Mouse (Mus musculus) thymus, postnatal 10 days (tissue): ENCODE results near the gene Lin7a.

Experiments used
- DNase-seq, 2 experiments: peaks; one replicate each; pipeline ENCODE4 v3.0.0; 2021; ENCODE audit warnings: low spot score in 2 of 2

The Lin7a gene

DNA sequence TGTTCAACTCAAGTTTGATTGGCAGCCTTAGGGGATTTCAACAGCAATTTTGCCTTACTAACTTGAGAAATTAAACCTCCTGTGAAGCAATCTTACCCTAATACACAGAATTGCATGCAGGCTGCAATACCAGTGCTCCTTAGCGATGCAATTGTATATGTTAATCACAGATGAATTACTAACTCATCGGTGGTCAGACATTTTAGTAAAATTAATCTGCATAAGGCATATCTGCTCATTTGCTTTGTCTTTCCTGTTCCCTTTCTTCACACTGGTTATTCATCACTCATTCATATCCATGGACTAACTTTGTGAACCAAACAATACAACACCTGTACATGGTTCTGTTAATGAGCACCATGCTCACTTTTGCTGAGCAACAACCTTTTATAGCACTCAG is 20.2 kb upstream of the Lin7a start:
- no peak for DNase-seq

GRCm38 (mm10) chr10:107251801-107252502 is 19.5 kb upstream of the Lin7a start:
- DNase-seq: no peak

DNA sequence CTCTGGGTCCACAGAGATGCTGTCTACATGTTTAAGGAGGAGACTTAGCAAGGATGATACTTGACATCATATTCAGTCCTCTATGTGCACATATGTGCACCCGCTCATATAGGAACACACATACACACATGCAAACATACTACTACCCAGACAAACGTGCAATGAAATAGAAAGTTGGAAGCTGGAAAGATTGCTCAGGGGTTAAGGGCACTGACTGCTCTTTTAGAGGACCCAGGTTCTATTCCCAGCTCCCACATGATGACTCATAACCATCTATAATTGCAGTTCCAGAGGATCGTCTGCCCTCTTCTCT is 19.0 kb upstream of the Lin7a start:
- DNase-seq: no peak

DNA sequence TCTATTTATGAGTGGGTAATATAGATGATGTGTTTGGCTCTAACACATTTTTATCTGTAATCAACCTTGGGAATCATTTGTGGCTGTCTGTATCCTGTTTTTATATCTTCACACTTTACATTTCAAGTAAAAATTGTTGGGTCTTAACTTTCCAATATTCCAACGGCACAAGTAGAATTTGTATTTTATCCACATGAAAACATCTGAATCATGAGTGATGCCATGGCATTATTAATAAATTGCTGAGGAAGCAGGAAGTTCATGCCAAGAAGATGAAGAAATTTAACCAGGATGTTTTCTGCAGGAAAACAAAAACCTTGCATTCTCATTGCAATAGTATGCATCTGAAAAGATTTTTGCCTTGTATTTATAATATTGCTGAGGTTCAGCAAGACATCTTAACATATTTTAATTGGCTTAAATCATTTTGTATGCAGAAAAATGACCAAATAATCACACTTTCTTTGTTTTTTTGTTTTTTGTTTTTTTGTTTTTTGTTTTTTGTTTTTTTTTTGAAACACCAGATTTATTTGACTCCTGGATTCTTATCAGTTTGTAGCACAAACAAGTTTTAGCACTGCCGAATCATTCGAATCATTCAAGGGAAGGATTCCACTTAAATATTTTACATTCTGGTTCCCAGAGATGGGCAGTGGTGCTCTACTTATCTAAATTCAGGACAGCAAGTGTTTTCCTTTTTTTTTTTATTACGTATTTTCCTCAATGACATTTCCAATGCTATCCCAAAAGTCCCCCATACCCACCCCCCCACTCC is 18.1 kb upstream of the Lin7a start:
- DNase-seq: no peak

DNA sequence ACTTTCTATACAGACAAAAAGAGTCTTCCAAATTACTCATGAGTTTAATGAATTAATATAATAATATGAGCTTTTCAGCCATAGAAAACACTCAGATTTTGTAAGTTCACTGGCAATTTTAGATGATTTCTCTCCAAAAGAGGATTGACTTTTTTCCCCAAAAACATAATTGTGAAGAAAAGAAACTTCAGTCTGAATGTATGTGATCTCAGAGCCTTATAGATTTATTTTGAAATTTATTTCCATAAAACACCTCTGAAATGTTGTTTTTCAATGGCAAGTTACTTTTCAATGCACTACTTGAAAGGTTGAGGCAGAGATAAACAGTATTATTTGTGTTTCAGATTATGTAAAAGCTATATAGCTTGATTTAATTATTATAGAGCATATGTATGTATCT is 16.8 kb upstream of the Lin7a start:
- no peak for DNase-seq

GRCm38 (mm10) chr10:107255351-107256050 is 16.0 kb upstream of the Lin7a start:
- DNase-seq: no peak

DNA sequence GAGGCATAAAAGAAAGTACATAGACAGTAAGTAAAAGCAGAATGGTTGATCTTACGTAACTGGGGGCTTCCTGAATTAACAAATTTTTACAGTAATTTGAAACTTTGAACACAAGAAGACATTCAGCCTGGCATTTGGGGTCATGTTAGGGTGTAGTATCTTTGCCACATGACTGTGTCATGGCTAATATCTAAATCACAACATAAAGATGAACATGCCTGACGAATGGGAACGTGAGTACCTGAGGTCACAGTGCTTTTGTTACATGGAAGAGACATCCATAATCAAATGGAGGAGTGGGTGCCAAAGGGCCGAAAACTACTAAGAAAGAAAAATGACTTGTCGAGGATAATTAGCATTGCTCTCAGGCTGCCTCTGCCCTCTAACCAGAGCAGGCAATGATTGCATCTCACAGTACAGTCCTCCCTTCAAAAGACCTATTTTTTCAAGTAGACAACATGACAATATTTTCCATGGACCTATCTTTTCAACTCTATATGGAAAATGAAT is 15.0 kb upstream of the Lin7a start:
- DNase-seq: no peak

GRCm38 (mm10) chr10:107260428-107260827 is 11.1 kb upstream of the Lin7a start:
- no peak for DNase-seq

DNA sequence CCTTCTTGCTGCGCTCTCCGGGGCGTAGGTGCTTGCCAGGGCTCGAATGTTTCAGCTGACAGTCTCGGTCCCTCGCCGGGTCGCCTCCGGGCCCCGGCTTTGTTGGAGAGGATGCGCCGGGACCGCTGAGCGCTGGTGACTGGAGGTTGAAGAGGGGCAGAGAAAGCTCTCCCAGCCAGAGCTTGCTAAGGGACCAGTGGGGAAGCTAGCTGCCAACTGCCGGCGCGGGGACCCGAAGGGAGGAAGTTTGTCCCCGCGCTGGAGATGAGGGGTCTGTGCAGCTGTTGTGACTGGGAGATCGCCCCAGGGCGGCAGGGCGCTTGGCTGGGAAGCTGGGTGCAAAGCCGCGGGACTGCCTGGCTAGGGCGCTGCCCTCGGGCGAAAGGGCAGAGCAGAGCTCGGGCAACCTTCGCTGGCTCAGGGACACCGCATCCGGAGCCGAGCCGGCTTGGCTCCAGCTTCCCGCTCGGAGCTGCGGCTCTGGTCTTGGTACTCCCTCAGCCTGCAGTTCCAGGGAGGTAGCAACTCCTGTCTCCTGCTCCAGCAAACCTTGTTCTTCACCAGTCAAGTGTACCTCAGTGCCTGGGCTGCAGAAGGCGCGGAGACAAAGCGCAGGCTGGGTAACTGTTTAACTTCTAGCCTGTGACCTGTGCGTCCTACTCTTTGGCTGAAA is 781 bp downstream of the Lin7a start:
- no peak for DNase-seq

GRCm38 (mm10) chr10:107272804-107273145 is 1.3 kb downstream of the Lin7a start:
- DNase-seq: no peak

DNA sequence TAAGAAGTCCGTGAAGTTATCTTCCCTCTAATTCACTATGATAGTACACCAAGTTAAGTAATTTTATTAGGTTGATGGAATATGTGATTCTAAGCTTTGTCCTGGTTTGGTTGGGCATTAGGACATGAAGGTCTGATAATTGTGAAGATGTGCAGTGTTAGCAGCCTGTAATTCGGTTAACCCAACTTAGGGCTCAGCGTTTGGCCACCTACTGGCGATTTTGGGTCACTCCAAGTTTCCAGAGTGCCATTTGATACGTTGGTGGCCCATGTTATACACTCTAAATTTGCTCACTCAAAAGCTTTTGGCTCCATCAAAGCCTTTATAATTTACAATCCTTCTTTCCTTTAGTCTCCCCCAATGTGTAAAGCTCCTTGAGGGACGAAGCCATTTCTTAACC is 2.4 kb downstream of the Lin7a start:
- no peak for DNase-seq

DNA sequence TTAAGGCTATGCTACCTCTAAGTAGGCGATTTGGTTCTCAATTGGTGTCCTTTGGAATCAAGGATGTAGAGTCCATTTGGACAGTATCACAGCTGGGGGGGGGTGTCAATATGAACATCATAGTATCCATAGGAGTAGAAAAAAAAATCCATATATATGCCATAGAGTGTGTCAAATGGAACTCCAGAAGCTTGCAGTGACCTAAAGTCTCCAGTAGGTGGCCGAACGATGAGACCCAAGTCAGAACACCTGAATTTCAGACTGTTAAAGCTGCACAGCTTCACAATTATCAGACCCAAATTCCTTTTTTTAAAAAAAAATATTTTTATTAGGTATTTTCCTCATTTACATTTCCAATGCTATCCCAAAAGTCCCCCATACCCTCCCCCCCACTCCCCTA is 3.3 kb downstream of the Lin7a start:
- no peak for DNase-seq

DNA sequence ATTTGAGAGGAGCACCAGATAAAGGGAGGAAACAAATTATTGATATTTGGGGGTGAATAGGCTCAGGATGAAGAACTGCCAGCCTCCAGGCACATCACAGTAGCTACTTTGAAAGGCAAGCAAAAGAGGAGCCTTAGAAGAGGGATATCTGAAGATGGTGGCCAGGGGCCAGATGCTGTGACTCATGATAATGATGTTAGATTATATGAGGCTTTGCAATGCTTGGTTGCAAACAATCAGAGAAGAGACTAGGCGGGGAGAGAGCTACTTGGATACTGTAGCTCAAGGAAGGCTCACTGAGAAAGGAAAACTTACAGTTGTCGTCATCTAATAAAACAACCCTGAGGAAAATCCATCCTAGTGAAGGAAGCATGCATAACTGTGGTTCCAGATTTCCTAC is 5.2 kb downstream of the Lin7a start:
- DNase-seq: no peak

DNA sequence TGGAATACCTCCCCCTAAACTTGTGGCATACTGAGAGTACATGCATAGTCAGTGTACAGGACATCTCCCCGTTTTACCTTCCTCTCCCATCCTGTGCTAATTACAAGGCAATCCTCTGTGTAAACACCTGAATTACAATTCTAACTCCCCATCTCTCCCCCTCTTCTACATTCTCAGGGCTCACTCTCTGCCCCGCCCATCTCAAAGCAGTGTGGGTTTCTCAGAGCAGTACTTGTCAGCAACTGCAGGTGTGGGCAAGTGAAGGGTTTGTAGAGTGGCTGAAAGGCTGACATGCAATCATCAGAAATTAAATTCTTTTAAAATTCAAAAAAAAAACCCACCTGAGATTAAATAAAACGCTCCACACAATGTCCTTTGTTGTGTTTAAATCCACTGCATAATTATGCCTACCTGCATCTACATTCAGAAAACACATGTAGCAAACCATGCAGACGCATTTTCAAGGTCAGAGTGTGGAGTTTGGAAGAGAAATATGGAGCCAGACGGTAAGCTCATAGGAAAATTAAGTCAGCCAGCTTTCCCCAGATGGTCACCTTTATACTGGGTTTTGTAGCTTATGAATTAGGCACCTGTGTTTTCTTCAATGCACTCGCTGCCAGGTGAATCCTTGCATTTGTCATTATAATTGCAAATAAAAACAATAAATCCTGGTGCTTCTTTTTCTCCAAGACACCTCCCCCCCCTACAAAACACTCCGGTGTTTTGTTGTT is 22.6 kb downstream of the Lin7a start:
- DNase-seq: no peak

DNA sequence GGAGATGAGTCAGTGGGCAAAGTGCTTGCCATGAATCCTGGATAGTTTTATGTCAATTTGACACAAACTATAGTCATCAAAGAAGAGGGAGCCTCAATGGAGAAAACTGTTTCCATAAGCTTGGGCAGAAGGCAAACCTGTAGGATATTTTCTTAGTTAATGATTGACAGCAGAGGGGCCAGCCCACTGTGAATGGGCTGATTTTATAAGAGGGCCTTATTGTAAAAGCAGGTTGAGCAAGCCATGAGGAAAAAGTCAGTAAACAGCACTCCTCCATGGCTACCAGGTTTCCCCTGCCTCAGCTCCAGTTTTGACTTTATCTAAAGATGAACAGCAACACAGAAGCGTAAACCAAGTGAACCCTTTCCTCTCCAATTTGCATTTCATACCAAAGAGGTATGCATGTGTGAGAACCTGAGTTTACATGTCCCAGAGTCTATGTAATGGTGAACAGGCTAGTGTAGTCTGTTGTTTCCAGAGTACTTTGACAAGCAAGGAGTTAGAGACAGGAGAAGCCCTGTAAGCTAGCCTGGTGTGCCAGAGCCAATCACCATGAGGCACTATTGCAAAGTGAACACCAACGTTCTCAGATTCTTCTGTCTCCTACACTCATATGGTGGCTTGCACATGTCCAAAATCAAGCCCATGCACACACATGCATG is 29.2 kb downstream of the Lin7a start:
- no peak for DNase-seq

GRCm38 (mm10) chr10:107310964-107311490 is 39.5 kb downstream of the Lin7a start:
- DNase-seq: no peak

DNA sequence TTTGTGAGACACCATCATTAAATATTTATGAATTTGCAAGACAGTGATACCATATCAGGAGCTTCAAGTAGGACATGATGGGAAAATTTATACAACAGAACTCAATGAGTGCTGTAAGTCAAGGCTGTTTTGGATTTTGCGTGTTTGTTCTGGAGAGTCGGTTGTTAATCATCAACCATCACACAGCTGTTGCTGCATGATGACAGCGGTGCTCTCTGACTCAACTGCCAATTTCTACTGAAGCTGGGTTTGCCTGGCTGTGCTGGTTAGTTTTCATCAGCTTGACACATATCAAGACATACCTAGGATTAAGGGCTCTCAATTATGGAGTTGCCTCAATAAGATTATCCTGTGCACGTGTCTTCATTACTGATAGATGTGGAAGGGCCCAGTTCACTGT is 41.1 kb downstream of the Lin7a start:
- no peak for DNase-seq

- DNase-seq: no peak
Observed at GRCm38 (mm10) chr10:107313395-107313794, 41.9 kb downstream of the Lin7a start.

DNA sequence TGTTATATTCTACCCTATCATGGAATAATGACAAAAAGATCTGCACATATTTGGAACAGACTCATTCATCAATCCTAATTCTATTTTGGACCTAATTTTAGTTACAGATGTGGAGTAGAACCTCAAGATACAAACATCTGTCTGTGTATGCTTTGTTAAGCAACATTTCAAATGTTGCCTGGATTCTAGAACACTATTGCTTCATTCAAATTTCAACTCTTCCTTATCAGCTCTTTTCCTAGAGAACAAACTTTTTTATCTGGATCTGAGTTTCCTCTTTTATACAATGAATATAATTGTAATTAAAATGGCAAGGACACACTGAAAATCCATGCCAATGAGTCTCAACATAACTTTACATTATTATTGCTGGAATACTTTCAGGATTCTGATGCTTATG is 43.8 kb downstream of the Lin7a start:
- no peak for DNase-seq

DNA sequence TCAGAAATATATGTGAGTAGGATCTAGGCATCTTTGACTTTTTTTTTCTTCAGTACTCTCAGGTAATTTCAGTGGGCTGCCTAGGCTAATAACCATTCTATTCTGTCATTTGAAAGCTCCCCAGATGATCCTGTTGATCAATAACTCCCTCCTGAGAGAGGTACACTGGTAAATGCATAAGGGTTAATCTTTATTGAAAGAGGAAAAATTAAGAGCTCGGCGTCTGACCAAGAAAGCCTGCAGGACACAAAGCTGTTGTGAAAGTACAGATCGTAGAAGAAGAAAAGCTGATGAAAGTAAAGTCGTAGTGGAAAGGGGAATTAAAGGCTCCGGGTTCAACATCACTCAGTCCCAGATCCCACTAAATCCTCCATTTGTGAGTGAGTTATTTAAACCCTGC is 44.2 kb downstream of the Lin7a start:
- no peak for DNase-seq

DNA sequence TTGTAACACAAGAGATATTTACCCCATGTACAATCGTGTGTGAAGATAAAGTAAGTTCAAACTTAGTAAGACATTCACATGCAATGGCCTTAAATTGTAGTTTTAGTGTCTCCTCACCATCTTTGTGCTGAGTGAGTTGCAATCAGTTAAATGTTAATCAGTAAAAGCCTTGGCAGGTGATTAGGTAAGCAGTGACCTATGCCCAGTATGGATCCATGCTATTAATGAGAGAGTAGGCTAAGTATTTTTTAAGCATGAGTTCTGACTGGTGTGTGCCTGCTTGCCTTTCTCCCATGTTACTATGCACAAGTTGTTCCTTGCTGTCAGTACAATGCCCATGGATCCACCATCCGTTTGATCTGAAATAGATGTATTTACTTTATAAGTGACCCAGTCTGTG is 44.6 kb downstream of the Lin7a start:
- DNase-seq: no peak
